Mouse (Mus musculus) CH12.LX (cell line): ENCODE measurements around the gene Slc4a10. TPM values are rescaled to one million over a fixed set of nuclear protein-coding genes. Genes with fewer than 3 reads are reported as not detected.

Experiments
- DNase-seq: peaks from one replicate; pipeline ENCODE4 v3.0.0-alpha.2; 2013; ENCODE audit errors: extremely low read depth
- H3K27ac ChIP-seq: 2 replicates; pipeline ENCODE4 v1.5.1; 2012; ENCODE audit warnings: low read depth, mild to moderate bottlenecking, control low read depth, moderate library complexity; ENCODE audit not compliant: insufficient read depth
- H3K27me3 ChIP-seq: replicated peaks from 2 replicates; pipeline ENCODE3; 2012; ENCODE audit warnings: inconsistent platforms
- H3K36me3 ChIP-seq, 2 experiments: replicated peaks in 1 of 2; 2 replicates each; pipeline versions ENCODE3 to v1.6.1; 2012; ENCODE audit warnings: inconsistent platforms in 1 of 2, low read length in 1 of 2, mild to moderate bottlenecking in 1 of 2, mixed read lengths in 1 of 2, moderate library complexity in 1 of 2; ENCODE audit not compliant: control insufficient read depth in 1 of 2, insufficient read depth in 1 of 2
- H3K4me1 ChIP-seq, 2 experiments: 2 replicates each; pipeline ENCODE4 v1.6.1; 2012; ENCODE audit warnings: inconsistent platforms in 1 of 2, moderate library complexity in 1 of 2; ENCODE audit not compliant: insufficient read depth in 2 of 2, control insufficient read depth in 1 of 2
- H3K4me2 ChIP-seq: 2 replicates; pipeline ENCODE4 v1.6.1; 2012; ENCODE audit warnings: low read depth, mild to moderate bottlenecking, control low read depth; ENCODE audit not compliant: poor library complexity, insufficient read depth, severe bottlenecking
- H3K4me3 ChIP-seq, 3 experiments: fragments of 150-350 bp in 1 of 3; sonication (generic) in 1 of 3; replicated peaks in 1 of 3; 2 replicates each; pipeline versions ENCODE3 to v1.5.1; 2011 to 2012; ENCODE audit warnings: low read depth in 2 of 3, low read length in 2 of 3, mild to moderate bottlenecking in 2 of 3, moderate library complexity in 2 of 3, control low read depth in 1 of 3, improper control_type of control experiment in 1 of 3, inconsistent platforms in 1 of 3, mixed read lengths in 1 of 3; ENCODE audit not compliant: poor library complexity in 1 of 3
- H3K79me2 ChIP-seq: replicated peaks from 2 replicates; pipeline ENCODE4 v1.6.1; 2012; ENCODE audit warnings: mild to moderate bottlenecking, moderate library complexity; ENCODE audit not compliant: control insufficient read depth, poor library complexity, insufficient read depth, severe bottlenecking; ENCODE audit errors: extremely low read depth
- H3K9ac ChIP-seq: 2 replicates; pipeline ENCODE4 v1.6.1; 2012; ENCODE audit warnings: low read depth, mild to moderate bottlenecking, control low read depth, moderate library complexity; ENCODE audit not compliant: insufficient read depth
- H3K9me3 ChIP-seq: replicated peaks from 2 replicates; pipeline ENCODE3; 2012; ENCODE audit warnings: low read length, inconsistent platforms, mixed read lengths
- CHD1 ChIP-seq: IDR thresholded peaks from 2 replicates; pipeline ENCODE4 v1.6.1; 2012; ENCODE audit warnings: low read depth, low read length, improper control_type of control experiment, inconsistent platforms
- GABPA ChIP-seq: IDR thresholded peaks from 2 replicates; pipeline ENCODE4 v1.6.1; 2012; ENCODE audit warnings: low read depth, low read length, improper control_type of control experiment, inconsistent platforms; ENCODE audit not compliant: insufficient replicate concordance
- MAZ ChIP-seq: IDR thresholded peaks from 2 replicates; pipeline ENCODE4 v1.6.1; 2012; ENCODE audit warnings: low read depth, mild to moderate bottlenecking, inconsistent platforms, low read length, improper control_type of control experiment, moderate library complexity
- SIN3A ChIP-seq: IDR thresholded peaks from 2 replicates; pipeline ENCODE4 v1.6.1; 2012; ENCODE audit warnings: low read length, improper control_type of control experiment, inconsistent platforms
- ZKSCAN1 ChIP-seq: IDR thresholded peaks from 2 replicates; pipeline ENCODE4 v1.6.1; 2012; ENCODE audit warnings: low read depth, inconsistent platforms, low read length, improper control_type of control experiment, borderline replicate concordance
- dilution Hi-C: fragments of 300-500 bp; cut with MboI; formaldehyde crosslinking; loops from 2 replicates; pipeline ENCODE4 v1.14.3; 2020; ENCODE audit warnings: low sequenced_read_pairs; ENCODE audit not compliant: extremely low pct_unique_long_range_greater_than_20kb, extremely low pct_ligation_motif_present
- in situ Hi-C: fragments of 300-500 bp; cut with MboI; formaldehyde crosslinking; loops from 3 replicates; pipeline ENCODE4 v1.14.3; 2019; ENCODE audit warnings: low sequenced_read_pairs, low pct_ligation_motif_present, low pct_unique_long_range_greater_than_20kb, mixed read lengths
- polyA plus RNA-seq: library from polyadenylated mRNA; unstranded; fragments of >175 nt; gene quantifications from 2 replicates; pipeline ENCODE4 v1.2.1, GENCODE M21; 2012; ENCODE audit warnings: low read depth; ENCODE audit not compliant: insufficient read length
- total RNA-seq, 2 experiments: library from RNA; depleted of rRNA; stranded (reverse); fragments of 300-350 nt in 1 of 2; fragments of >200 nt in 1 of 2; gene quantifications; 2 replicates each; pipeline ENCODE4 v1.2.3; 2012 to 2014

Gene Slc4a10
- total and polyA plus RNA-seq, 3 experiments: not detected

GRCm38 (mm10) chr2:62373692-62374091 lies 327.4 kb downstream of the Slc4a10 start:
- no peaks in the 10 kb centered on the region for H3K27me3 ChIP-seq
- H3K27ac ChIP-seq: no peak overlapping the region
- H3K4me2 ChIP-seq: no peak overlapping the region
- H3K9me3 ChIP-seq: no peaks in the 10 kb centered on the region
- H3K9ac ChIP-seq: no peak overlapping the region
- in situ Hi-C loops: no loop called here
- no peak overlapping the region for H3K4me3 ChIP-seq
- no peak for DNase-seq
- H3K79me2 ChIP-seq: no peaks in the 10 kb centered on the region
- peaks cover 0 to 3% of the 10 kb centered on the region in 2 experiments; a peak in 1 of 4 replicates for H3K4me1 ChIP-seq
- TF ChIP-seq SIN3A: no peak
- no peak for TF ChIP-seq CHD1
- TF ChIP-seq GABPA: no peak
- no peak for TF ChIP-seq ZKSCAN1
- TF ChIP-seq MAZ: no peak
- dilution Hi-C loops: no loop called here
- no peaks in the 10 kb centered on the region for H3K36me3 ChIP-seq

Other genes with a start within 250 kb of the Slc4a10 start
- 0.25 and 0.34 TPM in 2 replicates for gene Tbr1, start 243.5 kb upstream of the Slc4a10 start, total RNA-seq (2012; rRNA removed)
- gene Tbr1, start 243.5 kb upstream of the Slc4a10 start, total RNA-seq (2014; rRNA removed): 0.05 TPM in 1 of 2 replicates, not detected in the other
- gene Tbr1, start 243.5 kb upstream of the Slc4a10 start, polyA plus RNA-seq: 0.10 and 0.20 TPM in 2 replicates